Mouse (Mus musculus) limb, embryonic 14.5 days (tissue): ENCODE data around the gene Rassf7. TPM values are rescaled to one million over a fixed set of nuclear protein-coding genes. Genes with fewer than 3 reads are reported as not detected.
A peak's percentile ranks its signal among the peaks of the same experiment; 100 is the strongest.

Experiments
- ATAC-seq: fragments of 200-750 bp; cut with Nextera tagmentation; 2 replicates; pipeline ENCODE4 v1.8.0; 2017; ENCODE audit warnings: low read depth, moderate number of reproducible peaks, moderate TSS enrichment; ENCODE audit not compliant: low FRiP score
- DNase-seq: peaks from one replicate; pipeline ENCODE4 v3.0.0-alpha.2; 2015; ENCODE audit warnings: low spot score
- H3K27ac ChIP-seq: fragments of 300-500 bp; sonication (generic); replicated peaks from 2 replicates; pipeline ENCODE4 v1.5.1; 2014; ENCODE audit warnings: low read depth, mild to moderate bottlenecking, low read length, moderate library complexity, mixed read lengths
- H3K27me3 ChIP-seq: fragments of 300-500 bp; sonication (generic); 2 replicates; pipeline ENCODE4 v1.6.1; 2014; ENCODE audit warnings: low read length, mixed read lengths; ENCODE audit not compliant: control insufficient read depth, insufficient read depth
- H3K36me3 ChIP-seq: fragments of 300-500 bp; sonication (generic); 2 replicates; pipeline ENCODE4 v1.6.1; 2014; ENCODE audit warnings: mild to moderate bottlenecking, low read length, moderate library complexity, mixed read lengths; ENCODE audit not compliant: control insufficient read depth, insufficient read depth
- H3K4me1 ChIP-seq: fragments of 300-500 bp; sonication (generic); 2 replicates; pipeline ENCODE4 v1.6.1; 2014; ENCODE audit warnings: antibody characterized with exemption, low read length, mixed read lengths; ENCODE audit not compliant: control insufficient read depth, insufficient read depth
- H3K4me2 ChIP-seq: fragments of 300-500 bp; sonication (generic); replicated peaks from 2 replicates; pipeline ENCODE4 v1.6.1; 2014; ENCODE audit warnings: low read depth, mild to moderate bottlenecking, low read length, moderate library complexity; ENCODE audit not compliant: severe bottlenecking
- H3K4me3 ChIP-seq: fragments of 300-500 bp; sonication (generic); replicated peaks from 2 replicates; pipeline ENCODE4 v1.5.1; 2014; ENCODE audit warnings: low read length
- H3K9ac ChIP-seq: fragments of 300-500 bp; sonication (generic); 2 replicates; pipeline ENCODE4 v1.6.1; 2014; ENCODE audit warnings: mild to moderate bottlenecking, low read depth, low read length, moderate library complexity; ENCODE audit not compliant: severe bottlenecking
- H3K9me3 ChIP-seq: fragments of 300-500 bp; sonication (generic); 2 replicates; pipeline ENCODE4 v1.6.1; 2016; ENCODE audit warnings: low read length; ENCODE audit not compliant: control insufficient read depth
- POLR2A ChIP-seq: fragments of 200-500 bp; IDR thresholded peaks from 2 replicates; pipeline ENCODE4 v1.8.0; 2012; ENCODE audit warnings: inconsistent platforms, mild to moderate bottlenecking, moderate library complexity, borderline replicate concordance; ENCODE audit not compliant: insufficient read depth, insufficient read length; ENCODE audit errors: extremely low read depth
- WGBS: fragments of 180-500 bp; shearing (Covaris S2); extraction: QIAGEN DNeasy Blood & Tissue Kit; methylation state at CpG from one replicate; pipeline ENCODE4 v1.1.7; 2014; 5-methylcytosine and 5-hydroxymethylcytosine counted together
- polyA plus RNA-seq, 2 experiments: library from polyadenylated mRNA; depleted of rRNA in 1 of 2; stranded (reverse) in 1 of 2; unstranded in 1 of 2; fragments of >200 nt; fragmentation: Nextera tagmentation in 1 of 2; extraction: Ambion mirVana in 1 of 2; gene quantifications; 2 replicates each; pipeline versions ENCODE4 v1.2.1 to v1.2.3; 2012 to 2014

Gene Rassf7
- polyA plus RNA-seq, 2 experiments: 30.9 to 40.0 TPM

DNA sequence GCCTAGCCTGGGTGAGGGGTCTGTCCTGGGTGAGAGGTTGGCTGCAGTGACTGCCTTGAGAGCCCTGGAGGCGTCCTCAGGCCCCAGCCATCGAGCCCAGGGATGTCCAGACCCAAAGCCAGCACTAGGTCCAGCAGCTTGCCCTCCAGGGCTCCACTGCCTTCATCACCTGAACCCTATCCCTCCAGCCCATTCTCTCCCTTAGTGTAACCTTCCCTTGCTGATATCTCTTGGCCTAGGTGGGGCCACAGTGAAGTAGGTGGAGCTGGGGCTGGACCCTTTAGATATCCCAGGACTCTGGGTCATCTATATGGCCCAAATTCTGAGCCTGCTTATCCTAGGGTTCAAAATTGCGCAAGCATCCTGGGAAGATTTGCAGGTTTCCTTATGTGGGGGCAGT lies 6.1 kb upstream of the Rassf7 start:
- no peak overlapping the region for H3K4me3 ChIP-seq
- no peaks in the 10 kb centered on the region for H3K27me3 ChIP-seq
- WGBS: 79% methylated on average over 3 of the region's 3 CpGs
- DNase-seq (no peak), ATAC-seq (no peak)
- H3K9me3 ChIP-seq: no peaks in the 10 kb centered on the region
- no peaks in the 10 kb centered on the region for H3K36me3 ChIP-seq
- no peak overlapping the region for H3K27ac ChIP-seq
- H3K4me2 ChIP-seq: no peak overlapping the region
- H3K9ac ChIP-seq: no peak overlapping the region
- no peak for TF ChIP-seq POLR2A
- H3K4me1 ChIP-seq: no peaks in the 10 kb centered on the region

DNA sequence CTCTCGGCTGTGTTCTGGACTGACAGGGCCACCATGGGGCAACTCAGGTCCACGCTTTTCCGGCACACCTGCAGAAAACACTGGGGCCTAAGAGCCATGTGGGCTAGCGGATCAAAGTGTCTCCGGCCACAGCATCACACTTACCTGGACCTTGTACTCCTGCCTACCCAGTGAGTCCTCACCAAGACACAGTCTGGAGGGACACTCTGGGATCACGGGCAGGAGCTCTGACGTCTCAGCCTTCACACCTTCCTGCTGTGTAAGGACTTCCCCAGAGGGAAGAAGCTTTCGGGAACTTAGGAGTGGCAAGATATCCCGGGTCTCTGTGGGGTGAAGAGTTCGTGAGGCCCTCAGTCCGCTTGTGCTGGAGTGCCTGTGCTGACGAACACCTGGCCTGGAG lies 5.5 kb upstream of the Rassf7 start:
- 73% methylated on average over 12 of the region's 12 CpGs for WGBS
- Histone ChIP-seq H3K27me3 (no peaks in the 10 kb centered on the region), H3K4me3 (no peak overlapping the region), H3K36me3 (no peaks in the 10 kb centered on the region), H3K9ac (no peak overlapping the region), H3K4me1 (no peaks in the 10 kb centered on the region), H3K9me3 (no peaks in the 10 kb centered on the region), H3K27ac (no peak overlapping the region), H3K4me2 (no peak overlapping the region)
- TF ChIP-seq POLR2A: no peak
- no peak for DNase-seq
- ATAC-seq: no peak

DNA sequence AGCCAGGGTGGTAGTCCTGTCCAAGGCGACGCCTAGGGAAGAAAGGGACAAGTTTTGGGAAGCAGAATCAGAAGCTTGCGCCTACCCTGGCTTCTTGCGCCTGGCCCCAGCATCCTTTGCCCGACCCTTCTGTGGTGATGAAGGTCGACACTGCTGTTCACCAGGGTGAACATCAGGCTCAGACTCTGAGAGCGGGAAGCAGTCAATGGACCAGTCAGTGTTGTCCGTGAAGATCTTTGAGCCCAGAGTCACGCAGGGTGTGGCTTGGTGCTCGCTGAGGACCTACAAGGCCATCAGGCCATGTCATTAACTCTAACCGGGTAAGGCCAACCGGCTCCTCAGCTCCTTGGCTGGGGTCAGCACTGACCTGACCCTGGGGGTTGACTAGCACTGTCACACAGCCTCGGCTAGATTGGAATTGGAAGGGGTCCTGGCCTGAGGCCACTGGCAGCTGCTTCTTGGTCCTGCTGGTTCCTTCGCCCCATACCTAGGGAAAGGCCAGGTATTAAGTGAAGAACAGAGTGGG lies 5.0 kb upstream of the Rassf7 start:
- H3K9me3 ChIP-seq: no peaks in the 10 kb centered on the region
- no peaks in the 10 kb centered on the region for H3K4me1 ChIP-seq
- DNase-seq (no peak), ATAC-seq (no peak)
- TF ChIP-seq POLR2A: no peak
- no peaks in the 10 kb centered on the region for H3K27me3 ChIP-seq
- 84% methylated on average over 14 of the region's 14 CpGs for WGBS
- no peak overlapping the region for H3K27ac ChIP-seq
- no peak overlapping the region for H3K4me2 ChIP-seq
- no peaks in the 10 kb centered on the region for H3K36me3 ChIP-seq
- H3K4me3 ChIP-seq: no peak overlapping the region
- no peak overlapping the region for H3K9ac ChIP-seq

DNA sequence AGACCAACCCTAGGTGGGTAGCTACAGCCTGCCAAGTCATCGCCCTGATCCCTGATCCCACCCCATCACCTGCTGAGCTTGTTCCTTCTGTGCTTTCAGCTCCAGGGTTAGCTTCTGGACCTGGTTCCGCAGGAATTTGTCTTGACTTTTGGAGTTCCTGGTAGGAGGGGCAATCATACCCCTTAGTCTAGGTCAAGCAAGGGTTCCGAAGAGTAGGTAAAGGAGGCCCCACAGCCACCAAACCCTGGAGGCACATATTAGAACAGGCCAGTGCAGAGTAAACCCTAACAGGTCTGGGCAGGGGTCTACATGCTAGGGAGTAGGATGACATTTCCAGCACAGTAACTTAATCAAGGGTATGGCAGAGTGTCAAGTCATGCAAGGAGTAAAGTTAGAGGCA lies 2.5 kb upstream of the Rassf7 start:
- TF ChIP-seq POLR2A: no peak
- DNase-seq: no peak
- peaks cover 5% of the 10 kb centered on the region; the same call in 1 of the 2 replicates for H3K4me1 ChIP-seq
- no peak for ATAC-seq
- peaks cover 10% of the 10 kb centered on the region for H3K36me3 ChIP-seq
- no peak overlapping the region for H3K4me2 ChIP-seq
- no peaks in the 10 kb centered on the region for H3K9me3 ChIP-seq
- H3K27me3 ChIP-seq: no peaks in the 10 kb centered on the region
- whole genome bisulfite sequencing: 76% methylated on average over 3 of the region's 3 CpGs
- H3K4me3 ChIP-seq: no peak overlapping the region
- no peak overlapping the region for H3K9ac ChIP-seq
- no peak overlapping the region for H3K27ac ChIP-seq

DNA sequence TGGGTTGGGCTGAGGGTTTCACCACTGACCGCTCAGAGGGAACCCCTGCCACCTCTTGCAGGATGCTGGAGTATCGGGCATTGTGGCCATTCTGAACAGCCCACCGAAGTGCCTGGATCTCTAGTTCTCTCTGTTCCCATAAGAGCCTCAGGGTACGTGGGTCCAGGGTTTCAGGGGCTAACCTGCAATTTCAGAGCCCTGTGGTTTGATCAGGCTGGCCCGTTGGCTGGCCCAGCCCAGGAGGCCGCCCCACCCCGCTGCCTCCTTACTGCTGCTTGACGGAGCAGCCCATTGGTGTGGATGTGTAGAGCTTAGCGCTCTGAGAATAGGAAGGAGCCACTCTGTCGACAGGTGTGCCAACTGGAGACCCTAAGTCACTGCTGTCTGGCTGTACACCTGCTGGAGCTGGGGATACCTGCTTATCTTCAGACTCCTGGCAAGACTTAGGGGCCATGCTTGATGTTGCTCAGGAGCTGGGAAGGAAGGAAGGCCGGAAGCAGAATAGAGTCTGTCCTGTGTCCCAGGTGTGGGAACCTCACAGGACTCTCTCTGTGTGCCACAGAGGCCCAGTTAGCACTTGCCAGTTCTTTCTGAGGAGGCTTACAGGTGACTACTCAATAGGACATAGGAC lies 1.9 kb upstream of the Rassf7 start, which contains the start of gene Lmntd2:
Gene Lmntd2, minus strand, starts transcription at position 476 of the 631 bp plus-strand sequence.
- Histone ChIP-seq H3K9ac (peak within 1 kb of the TSS; percentile 68; the same call in 1 of the 2 replicates), H3K27ac (peak within 1 kb of the TSS; percentile 77; the same call in 1 of the 2 replicates), H3K4me3 (peak within 1 kb of the TSS; percentile 59), H3K4me2 (peak within 1 kb of the TSS; percentile 88), H3K36me3 (peaks cover 13% of the 10 kb centered on the region), H3K27me3 (no peaks in the 10 kb centered on the region), H3K9me3 (no peaks in the 10 kb centered on the region), H3K4me1 (peaks cover 5% of the 10 kb centered on the region; the same call in 1 of the 2 replicates)
- DNase-seq (no peak), ATAC-seq (no peak)
- 87% methylated on average over 11 of the region's 11 CpGs for WGBS
- no peak for TF ChIP-seq POLR2A
